Comparison of ENCODE assay signal across 9 mouse cellular contexts in genomic region chr3:96247356-96248140, GRCm38 (mm10). TPM values are rescaled to one million over a fixed set of nuclear protein-coding genes. Genes with fewer than 3 reads are reported as not detected.
DNase-seq lines count a peak whose midpoint lies in the region; ATAC-seq and TF ChIP-seq lines count a peak whose summit lies in the region.
"Had no signal": no experiment of that assay in that cellular context is flagged by ENCODE, and none has a peak within 500 bp of the region (broad histone marks: within the 10 kb centered on the region; RNA-seq: fewer than 3 reads in every experiment).

No protein-coding gene starts in this region.

- no peak overlapping the region for H3K27ac ChIP-seq in forebrain, embryonic 16.5 days (ENCODE audit: low read length)
- H3K27ac ChIP-seq in liver, postnatal 0 days (ENCODE audit: low read depth): peak overlapping the region; percentile 82

- H3K4me2 ChIP-seq in forebrain, embryonic 16.5 days (ENCODE audit: low read length): peak overlapping the region; percentile 35
- H3K4me2 ChIP-seq in liver, postnatal 0 days (ENCODE audit: low read depth, low read length): peak overlapping the region; percentile 71

- peak; percentile 54 for DNase-seq in ES-CJ7 (ENCODE audit: low read depth, low spot score)
- peak; percentile 36 for DNase-seq in liver, postnatal 0 days
- no peak for DNase-seq in layer of hippocampus, postnatal 14 days (ENCODE audit: low spot score in 2 of 2)
- DNase-seq in gastrocnemius, adult 18-20 months (ENCODE audit: low spot score): no peak
- no peak for DNase-seq in thymus, postnatal 10 days (ENCODE audit: low spot score in 2 of 2)
- DNase-seq: kidney, adult 8-10 months had no signal

- no peak; the same call in 1 of the 2 replicates for TF ChIP-seq EP300 in liver, postnatal 0 days (IDR thresholded peaks at IDR 0.05; ENCODE audit: low read depth)

- peak overlapping the region; percentile 76 for H3K4me3 ChIP-seq in erythroblast, embryonic 14.5 days (replicated peaks)
- peak overlapping the region; percentile 38 for H3K4me3 ChIP-seq in forebrain, embryonic 16.5 days (replicated peaks; ENCODE audit: low read length)
- H3K4me3 ChIP-seq in liver, postnatal 0 days (ENCODE audit: low read depth, low read length): peak overlapping the region; percentile 56

- no peaks in the 10 kb centered on the region for H3K27me3 ChIP-seq in erythroblast, embryonic 14.5 days (ENCODE audit: control insufficient read depth)
- no peaks in the 10 kb centered on the region for H3K27me3 ChIP-seq in forebrain, embryonic 16.5 days (replicated peaks; ENCODE audit: control insufficient read depth, insufficient read depth, low read length)
- no peaks in the 10 kb centered on the region for H3K27me3 ChIP-seq in liver, postnatal 0 days (ENCODE audit: insufficient read depth, low read length)

- H3K9ac ChIP-seq in forebrain, embryonic 16.5 days (replicated peaks; ENCODE audit: low read depth, low read length): peak overlapping the region; percentile 37; the same call in 1 of the 2 replicates
- H3K9ac ChIP-seq in liver, postnatal 0 days (replicated peaks): peak overlapping the region; percentile 80

- no peaks in the 10 kb centered on the region for H3K9me3 ChIP-seq in erythroblast, embryonic 14.5 days (ENCODE audit: control insufficient read depth, low read length)
- H3K9me3 ChIP-seq in forebrain, embryonic 16.5 days (ENCODE audit: control insufficient read depth, low read length): no peaks in the 10 kb centered on the region
- H3K9me3 ChIP-seq in liver, postnatal 0 days (ENCODE audit: low read length): no peaks in the 10 kb centered on the region

- TF ChIP-seq CTCF in liver, postnatal 0 days (IDR thresholded peaks at IDR 0.05; ENCODE audit: low read depth): no peak

- H3K4me1 ChIP-seq in erythroblast, embryonic 14.5 days (ENCODE audit: control insufficient read depth): peaks cover 60% of the 10 kb centered on the region
- H3K4me1 ChIP-seq in forebrain, embryonic 16.5 days (replicated peaks; ENCODE audit: control insufficient read depth, insufficient read depth, low read length): peaks cover 12% of the 10 kb centered on the region
- peaks cover 38% of the 10 kb centered on the region for H3K4me1 ChIP-seq in liver, postnatal 0 days (ENCODE audit: insufficient read depth)

- H3K36me3 ChIP-seq in erythroblast, embryonic 14.5 days (ENCODE audit: control insufficient read depth): peaks cover 11% of the 10 kb centered on the region
- no peaks in the 10 kb centered on the region for H3K36me3 ChIP-seq in forebrain, embryonic 16.5 days (ENCODE audit: control insufficient read depth, insufficient read depth)
- H3K36me3 ChIP-seq in liver, postnatal 0 days (replicated peaks; ENCODE audit: insufficient read depth, low read length): no peaks in the 10 kb centered on the region

- no peak for ATAC-seq in erythroblast, adult 5-6 weeks (replicated peaks; ENCODE audit: low FRiP score, poor library complexity, severe bottlenecking)
- no peak for ATAC-seq in forebrain, embryonic 16.5 days
- no peak for ATAC-seq in liver, postnatal 0 days

- WGBS in forebrain, embryonic 16.5 days: 2% methylated on average over 11 of the region's 11 CpGs
- WGBS in liver, postnatal 0 days (ENCODE audit: insufficient replicate concordance): 3% methylated on average over 11 of the region's 11 CpGs

RNA-seq across cellular contexts. Expression of gene Hist2h3c1, which starts 1.1 kb away (rescaled TPM):
- polyA plus RNA-seq in erythroblast, embryonic 14.5 days (2012): not detected in 2 replicates
- 16.7 and 20.9 TPM in 2 replicates for total RNA-seq in erythroblast, adult 5-6 weeks (2015; ENCODE audit: low replicate concordance)
- 15.1 TPM in 1 of 2 replicates, not detected in the other for total RNA-seq in erythroblast, adult 5-6 weeks (2017; ENCODE audit: low replicate concordance)
- polyA plus RNA-seq in forebrain, embryonic 16.5 days (2015; fragmentation: Nextera tagmentation; extraction: Ambion mirVana): 2.0 TPM in 1 of 2 replicates, not detected in the other
- 0.78 and 1.5 TPM in 2 replicates for polyA plus RNA-seq in liver, postnatal 0 days (2015; fragmentation: Nextera tagmentation; extraction: Ambion mirVana)
- total RNA-seq in layer of hippocampus, postnatal 14 days (2021): not detected
- not detected for total RNA-seq in gastrocnemius, adult 18-20 months (2021)

RNA-seq across cellular contexts. Expression of gene Hist2h2aa1, which starts 2.3 kb away (rescaled TPM):
- polyA plus RNA-seq in erythroblast, embryonic 14.5 days (2012): 7.4 and 13.0 TPM in 2 replicates
- not detected in 2 replicates for total RNA-seq in erythroblast, adult 5-6 weeks (2015; ENCODE audit: low replicate concordance)
- total RNA-seq in erythroblast, adult 5-6 weeks (2017; ENCODE audit: low replicate concordance): 1,803 and 3,861 TPM in 2 replicates
- 20.6 and 26.5 TPM in 2 replicates for polyA plus RNA-seq in forebrain, embryonic 16.5 days (2015; fragmentation: Nextera tagmentation; extraction: Ambion mirVana)
- polyA plus RNA-seq in liver, postnatal 0 days (2015; fragmentation: Nextera tagmentation; extraction: Ambion mirVana): 107 and 123 TPM in 2 replicates
- 1 to 10 TPM; 6.7 to 8.0 TPM for total RNA-seq in layer of hippocampus, postnatal 14 days (2021)
- 1 to 10 TPM; 2.8 to 4.7 TPM for total RNA-seq in gastrocnemius, adult 18-20 months (2021)

RNA-seq across cellular contexts. Expression of gene Hist2h2aa2, which starts 7.5 kb away (rescaled TPM):
- polyA plus RNA-seq in erythroblast, embryonic 14.5 days (2012): 34.2 and 64.0 TPM in 2 replicates
- 65.5 and 89.0 TPM in 2 replicates for total RNA-seq in erythroblast, adult 5-6 weeks (2015; ENCODE audit: low replicate concordance)
- total RNA-seq in erythroblast, adult 5-6 weeks (2017; ENCODE audit: low replicate concordance): 1,562 and 3,181 TPM in 2 replicates
- 33.3 and 43.5 TPM in 2 replicates for polyA plus RNA-seq in forebrain, embryonic 16.5 days (2015; fragmentation: Nextera tagmentation; extraction: Ambion mirVana)
- polyA plus RNA-seq in liver, postnatal 0 days (2015; fragmentation: Nextera tagmentation; extraction: Ambion mirVana): 224 and 229 TPM in 2 replicates
- 100 to 1,000 TPM; 248 to 267 TPM for total RNA-seq in layer of hippocampus, postnatal 14 days (2021)
- 100 to 1,000 TPM; 170 to 186 TPM for total RNA-seq in gastrocnemius, adult 18-20 months (2021)

RNA-seq across cellular contexts. Expression of gene Hist2h3c2, which starts 8.6 kb away (rescaled TPM):
- polyA plus RNA-seq in erythroblast, embryonic 14.5 days (2012): 9.1 and 33.9 TPM in 2 replicates
- total RNA-seq in erythroblast, adult 5-6 weeks (2015; ENCODE audit: low replicate concordance): 139 and 198 TPM in 2 replicates
- total RNA-seq in erythroblast, adult 5-6 weeks (2017; ENCODE audit: low replicate concordance): 86.0 and 97.2 TPM in 2 replicates
- polyA plus RNA-seq in forebrain, embryonic 16.5 days (2015; fragmentation: Nextera tagmentation; extraction: Ambion mirVana): 2.4 and 3.4 TPM in 2 replicates
- 5.0 and 8.1 TPM in 2 replicates for polyA plus RNA-seq in liver, postnatal 0 days (2015; fragmentation: Nextera tagmentation; extraction: Ambion mirVana)
- total RNA-seq in layer of hippocampus, postnatal 14 days (2021): 10 to 100 TPM; 11.3 to 14.7 TPM
- 1 to 10 TPM; 4.7 to 4.9 TPM for total RNA-seq in gastrocnemius, adult 18-20 months (2021)

RNA-seq across cellular contexts. Expression of gene Hist2h4, which starts 15.6 kb away (rescaled TPM):
- 3.1 and 7.2 TPM in 2 replicates for polyA plus RNA-seq in erythroblast, embryonic 14.5 days (2012)
- total RNA-seq in erythroblast, adult 5-6 weeks (2015; ENCODE audit: low replicate concordance): 114 and 128 TPM in 2 replicates
- 46.8 and 67.0 TPM in 2 replicates for total RNA-seq in erythroblast, adult 5-6 weeks (2017; ENCODE audit: low replicate concordance)
- polyA plus RNA-seq in forebrain, embryonic 16.5 days (2015; fragmentation: Nextera tagmentation; extraction: Ambion mirVana): 8.4 and 8.9 TPM in 2 replicates
- polyA plus RNA-seq in liver, postnatal 0 days (2015; fragmentation: Nextera tagmentation; extraction: Ambion mirVana): 40.3 and 56.7 TPM in 2 replicates
- 10 to 100 TPM; 25.2 to 29.8 TPM for total RNA-seq in layer of hippocampus, postnatal 14 days (2021)
- total RNA-seq in gastrocnemius, adult 18-20 months (2021): 1 to 10 TPM; 4.6 to 7.8 TPM

Comparison
In these comparisons a context has a peak if more than half of its experiments do, and no peak if none do; other contexts are left out.
1. DNase-seq: peak in ES-CJ7 (single experiment) and liver, postnatal 0 days (single experiment); none in layer of hippocampus, postnatal 14 days (0 of 2), gastrocnemius, adult 18-20 months (single experiment) and thymus, postnatal 10 days (0 of 2).
2. Peak in every context shown above with its lines, with median percentiles within 50 percentile points of each other: H3K4me3 ChIP-seq.